Mouse (Mus musculus) lung, embryonic 14.5 days (tissue): ENCODE data around the gene Letm1. TPM values are rescaled to one million over a fixed set of nuclear protein-coding genes. Genes with fewer than 3 reads are reported as not detected.

Experiments
- ATAC-seq: fragments of 200-750 bp; cut with Nextera tagmentation; 2 replicates; pipeline ENCODE4 v1.8.0; 2017; ENCODE audit warnings: mild to moderate bottlenecking, moderate TSS enrichment, moderate library complexity; ENCODE audit not compliant: insufficient read depth
- DNase-seq: peaks from one replicate; pipeline ENCODE4 v3.0.0-alpha.2; 2015
- H3K27ac ChIP-seq: fragments of 300-500 bp; sonication (generic); 2 replicates; pipeline ENCODE4 v1.5.1; 2014; ENCODE audit warnings: low read depth, mild to moderate bottlenecking, moderate library complexity
- H3K27me3 ChIP-seq: fragments of 300-500 bp; sonication (generic); 2 replicates; pipeline ENCODE4 v1.6.1; 2014; ENCODE audit warnings: low read length, control low read depth; ENCODE audit not compliant: insufficient read depth
- H3K36me3 ChIP-seq: fragments of 300-500 bp; sonication (generic); 2 replicates; pipeline ENCODE4 v1.6.1; 2014; ENCODE audit warnings: control low read depth; ENCODE audit not compliant: insufficient read depth
- H3K4me1 ChIP-seq: fragments of 300-500 bp; sonication (generic); 2 replicates; pipeline ENCODE4 v1.6.1; 2014; ENCODE audit warnings: antibody characterized with exemption, control low read depth; ENCODE audit not compliant: insufficient read depth
- H3K4me2 ChIP-seq: fragments of 300-500 bp; sonication (generic); 2 replicates; pipeline ENCODE4 v1.6.1; 2014; ENCODE audit warnings: mild to moderate bottlenecking
- H3K4me3 ChIP-seq: fragments of 300-500 bp; sonication (generic); 2 replicates; pipeline ENCODE4 v1.5.1; 2014; ENCODE audit warnings: low read depth, low read length
- H3K9ac ChIP-seq: fragments of 300-500 bp; sonication (generic); 2 replicates; pipeline ENCODE4 v1.6.1; 2014
- H3K9me3 ChIP-seq: fragments of 300-500 bp; sonication (generic); 2 replicates; pipeline ENCODE4 v1.6.1; 2016; ENCODE audit warnings: low read depth, low read length, control low read depth
- CTCF ChIP-seq: IDR thresholded peaks from 2 replicates; pipeline ENCODE4 v1.5.1; 2016; ENCODE audit warnings: antibody characterized with exemption, low read depth
- WGBS: fragments of 180-500 bp; shearing (Covaris S2); extraction: QIAGEN DNeasy Blood & Tissue Kit; methylation state at CpG from one replicate; pipeline ENCODE4 v1.1.7; 2014; 5-methylcytosine and 5-hydroxymethylcytosine counted together
- polyA plus RNA-seq: library from polyadenylated mRNA; unstranded; fragments of >200 nt; fragmentation: Nextera tagmentation; extraction: Ambion mirVana; gene quantifications from 2 replicates; pipeline ENCODE4 v1.2.1, GENCODE M21; 2014

The Letm1 gene
- polyA plus RNA-seq, 1 experiment from 2014 or later = 53.7 TPM

GRCm38 (mm10) chr5:33820733-33821621 lies 38.4 kb upstream of the Letm1 start:
- peak overlapping the region; percentile 98 for H3K27ac ChIP-seq
- peaks cover 10% of the 10 kb centered on the region; the same call in 1 of the 2 replicates for H3K4me1 ChIP-seq
- under 1% methylated on average over 120 of the region's 121 CpGs for WGBS
- ATAC-seq (peak; percentile 48), DNase-seq (peak; percentile 62)
- peak overlapping the region; percentile 98 for H3K9ac ChIP-seq
- no peak for TF ChIP-seq CTCF
- H3K4me3 ChIP-seq = peak overlapping the region; percentile 99
- peak overlapping the region; percentile 85 for H3K4me2 ChIP-seq
- H3K27me3 ChIP-seq = no peaks in the 10 kb centered on the region
- peaks cover 12% of the 10 kb centered on the region; the same call in 1 of the 2 replicates for H3K36me3 ChIP-seq
- H3K9me3 ChIP-seq = no peaks in the 10 kb centered on the region

- peak; percentile 84 for ATAC-seq
These were observed 37.5 kb upstream of the Letm1 start, which contains the start of gene Nsd2 for GRCm38 (mm10) chr5:33819876-33820732. Nsd2 (plus strand) TSS chr5:33820725.

GRCm38 (mm10) chr5:33819141-33819875 lies 36.7 kb upstream of the Letm1 start:
- Histone ChIP-seq H3K4me2 (peak overlapping the region; percentile 85), H3K4me3 (peak overlapping the region; percentile 99), H3K4me1 (peaks cover 10% of the 10 kb centered on the region; the same call in 1 of the 2 replicates), H3K9ac (peak overlapping the region; percentile 98), H3K9me3 (no peaks in the 10 kb centered on the region), H3K27me3 (no peaks in the 10 kb centered on the region), H3K36me3 (peaks cover under 1% of the 10 kb centered on the region; the same call in 1 of the 2 replicates), H3K27ac (peak overlapping the region; percentile 98)
- WGBS = 16% methylated on average over 9 of the region's 9 CpGs
- no peak for TF ChIP-seq CTCF
- ATAC-seq = peak; percentile 24; the same call in 1 of the 2 replicates
- peak; percentile 53 for DNase-seq

More at GRCm38 (mm10) chr5:33819876-33820732, 37.5 kb upstream of the Letm1 start, which contains the start of gene Nsd2:
- peak within 1 kb of the TSS; percentile 85 for H3K4me2 ChIP-seq
- H3K9ac ChIP-seq = peak within 1 kb of the TSS; percentile 98
- peak; percentile 96 for DNase-seq
- H3K27me3 ChIP-seq = no peaks in the 10 kb centered on the region
- no peak for TF ChIP-seq CTCF
- peaks cover 10% of the 10 kb centered on the region; the same call in 1 of the 2 replicates for H3K4me1 ChIP-seq
- H3K9me3 ChIP-seq = no peaks in the 10 kb centered on the region
- H3K27ac ChIP-seq = peak within 1 kb of the TSS; percentile 98
- H3K36me3 ChIP-seq = peaks cover 8% of the 10 kb centered on the region; the same call in 1 of the 2 replicates
- whole genome bisulfite sequencing = under 1% methylated on average over 126 of the region's 136 CpGs
- H3K4me3 ChIP-seq = peak within 1 kb of the TSS; percentile 99

GRCm38 (mm10) chr5:33818104-33818503 lies 35.5 kb upstream of the Letm1 start:
- TF ChIP-seq CTCF = no peak
- 0 out of 2 replicates have a peak, but pooled peaks cover 10% of the 10 kb centered on the region for H3K4me1 ChIP-seq
- H3K27ac ChIP-seq = no peak overlapping the region
- no peaks in the 10 kb centered on the region for H3K36me3 ChIP-seq
- ATAC-seq (no peak), DNase-seq (no peak)
- H3K9me3 ChIP-seq = no peaks in the 10 kb centered on the region
- no peak overlapping the region for H3K9ac ChIP-seq
- 19% methylated on average over 5 of the region's 5 CpGs for WGBS
- no peak overlapping the region for H3K4me3 ChIP-seq
- no peaks in the 10 kb centered on the region for H3K27me3 ChIP-seq
- H3K4me2 ChIP-seq = no peak overlapping the region

GRCm38 (mm10) chr5:33816008-33816725 lies 33.5 kb upstream of the Letm1 start:
- Histone ChIP-seq H3K9me3 (no peaks in the 10 kb centered on the region), H3K4me2 (no peak overlapping the region), H3K36me3 (no peaks in the 10 kb centered on the region), H3K4me3 (no peak overlapping the region), H3K4me1 (0 out of 2 replicates have a peak, but pooled peaks cover 2% of the 10 kb centered on the region), H3K27ac (no peak overlapping the region), H3K9ac (no peak overlapping the region), H3K27me3 (no peaks in the 10 kb centered on the region)
- TF ChIP-seq CTCF = no peak
- DNase-seq (no peak), ATAC-seq (no peak)
- 72% methylated on average over 6 of the region's 6 CpGs for WGBS

GRCm38 (mm10) chr5:33811519-33811918 lies 28.9 kb upstream of the Letm1 start:
- H3K4me3 ChIP-seq = no peak overlapping the region
- no peaks in the 10 kb centered on the region for H3K36me3 ChIP-seq
- H3K4me2 ChIP-seq = no peak overlapping the region
- no peaks in the 10 kb centered on the region for H3K4me1 ChIP-seq
- no peak for ATAC-seq
- no peak overlapping the region for H3K9ac ChIP-seq
- H3K9me3 ChIP-seq = no peaks in the 10 kb centered on the region
- no peak for DNase-seq
- H3K27ac ChIP-seq = no peak overlapping the region
- WGBS = 81% methylated on average over 4 of the region's 4 CpGs
- TF ChIP-seq CTCF = no peak
- no peaks in the 10 kb centered on the region for H3K27me3 ChIP-seq
